Mouse (Mus musculus): ENCODE results near the gene Dnmbp.

- TF ChIP-seq CTCF (IDR thresholded peaks at IDR 0.05; ENCODE audit: control insufficient read depth, insufficient read depth, insufficient read length), result no peak
- TF ChIP-seq MYOD1 (IDR thresholded peaks at IDR 0.05; ENCODE audit: control insufficient read depth, insufficient read length, low read depth), result no peak
- TF ChIP-seq MYOG (IDR thresholded peaks at IDR 0.05; ENCODE audit: control insufficient read depth, extremely low read depth, insufficient read length), result no peak
- TF ChIP-seq MAX (IDR thresholded peaks at IDR 0.05), result no peak
- no peak for TF ChIP-seq USF1 (IDR thresholded peaks at IDR 0.05; ENCODE audit: low read depth)
These were observed 19.3 kb downstream of the Dnmbp start for GRCm38 (mm10) chr19:43920453-43921300.
